Mouse (Mus musculus) adrenal gland, postnatal 36 days (tissue): ENCODE measurements around the gene Olfr71. TPM values are rescaled to one million over a fixed set of nuclear protein-coding genes. Genes with fewer than 3 reads are reported as not detected.

Experiments used
- DNase-seq, 2 experiments: peaks; one replicate each; pipeline ENCODE4 v3.0.0; 2021; ENCODE audit warnings: mixed read lengths in 1 of 2
- long read RNA-seq, 2 experiments: library from polyadenylated mRNA; stranded (forward); transcript quantifications; one replicate each; pipeline ENCODE4 v2.0.0; 2021; ENCODE audit warnings: borderline sequencing depth in 2 of 2
- total RNA-seq, 2 experiments: library from RNA; stranded (reverse); gene quantifications; 2 replicates each; pipeline ENCODE4 v1.2.3; 2021

The Olfr71 gene
- total RNA-seq, result not detected
- long read RNA-seq, experiment 1, result 0 reads
- long read RNA-seq, experiment 2, result 0 reads

DNA sequence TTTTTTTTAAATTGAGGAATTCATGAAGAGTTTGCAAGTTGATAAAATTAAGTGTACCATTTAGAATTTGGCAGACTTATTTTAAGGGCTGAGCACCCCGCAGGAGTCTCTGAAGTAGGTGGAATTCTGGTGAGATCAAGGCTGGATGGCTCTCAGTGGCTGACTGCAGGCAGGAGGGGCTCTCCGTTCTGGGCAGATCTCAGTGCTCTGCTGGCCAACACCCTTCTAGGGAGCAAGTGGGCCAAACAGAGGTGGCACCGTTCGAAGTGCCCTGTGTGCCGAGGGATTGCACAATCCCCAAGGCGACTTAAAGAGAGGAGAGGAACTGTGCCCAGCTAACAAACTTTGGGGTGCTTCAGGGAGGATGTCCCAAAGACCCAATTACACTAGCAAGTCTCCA is at the start of gene Olfr71:
Olfr71 (minus strand) TSS at position 387 of the 400 bp plus-strand sequence.
- DNase-seq, result no peak

DNA sequence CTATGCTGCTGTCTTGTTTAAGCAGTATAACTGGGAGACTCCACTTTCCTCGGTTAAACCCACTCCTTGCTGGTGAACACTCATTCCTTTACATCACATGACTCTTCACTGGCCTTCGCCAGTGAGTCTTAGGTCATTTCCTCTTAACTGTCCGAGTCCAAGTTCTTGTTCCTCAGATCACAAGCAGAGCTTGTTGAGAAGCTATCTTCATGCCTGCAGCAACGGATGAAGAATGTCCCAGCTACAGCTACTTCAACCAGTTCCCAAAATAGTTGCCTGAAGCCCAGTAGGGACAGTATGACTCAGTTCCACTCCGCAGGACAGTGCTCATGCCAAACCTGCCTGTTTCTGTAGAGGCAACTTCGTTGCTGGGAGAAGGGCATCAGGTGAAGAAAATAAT is 47.2 kb upstream of the Olfr71 start:
- DNase-seq, result no peak

DNA sequence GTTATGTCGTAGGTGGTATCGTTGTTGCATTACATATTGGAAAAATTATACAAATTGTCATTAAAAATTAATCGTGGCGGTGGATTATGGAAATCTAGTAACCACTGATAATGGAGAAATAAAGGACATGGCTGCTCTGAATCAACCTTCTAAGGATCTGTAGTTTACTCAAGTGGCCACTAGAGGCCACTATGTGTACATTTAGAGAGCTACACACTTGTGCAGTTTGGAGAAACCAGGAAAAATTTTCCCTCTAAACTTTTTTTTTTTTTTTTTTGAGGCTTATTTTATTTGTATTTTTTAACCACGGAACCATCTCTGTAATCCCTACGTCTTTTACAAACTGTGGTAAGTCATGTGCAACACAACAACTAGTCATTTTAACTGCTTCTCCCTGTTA is 35.1 kb upstream of the Olfr71 start:
- DNase-seq, result peak in 1 of 2 experiments; percentile 22

DNA sequence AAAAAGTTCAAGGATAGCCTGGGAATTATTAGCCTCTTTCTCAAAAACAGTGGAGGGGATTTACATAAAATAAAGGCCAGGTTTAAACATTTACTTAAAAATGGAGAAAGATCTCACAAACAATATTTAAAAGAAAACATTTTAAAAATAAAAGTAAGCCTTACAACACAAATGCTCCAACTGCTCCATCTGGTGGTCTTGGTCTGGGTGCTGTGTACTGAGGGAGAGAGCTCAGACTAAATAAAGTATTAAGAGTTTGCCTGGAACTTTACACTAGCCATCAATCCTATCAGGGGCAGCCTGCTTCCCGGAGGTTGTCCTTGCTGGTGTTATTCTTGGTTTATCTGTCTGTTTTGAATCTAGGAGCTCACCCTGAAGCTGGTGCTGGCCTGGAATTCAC is 33.0 kb upstream of the Olfr71 start:
- no peak for DNase-seq

DNA sequence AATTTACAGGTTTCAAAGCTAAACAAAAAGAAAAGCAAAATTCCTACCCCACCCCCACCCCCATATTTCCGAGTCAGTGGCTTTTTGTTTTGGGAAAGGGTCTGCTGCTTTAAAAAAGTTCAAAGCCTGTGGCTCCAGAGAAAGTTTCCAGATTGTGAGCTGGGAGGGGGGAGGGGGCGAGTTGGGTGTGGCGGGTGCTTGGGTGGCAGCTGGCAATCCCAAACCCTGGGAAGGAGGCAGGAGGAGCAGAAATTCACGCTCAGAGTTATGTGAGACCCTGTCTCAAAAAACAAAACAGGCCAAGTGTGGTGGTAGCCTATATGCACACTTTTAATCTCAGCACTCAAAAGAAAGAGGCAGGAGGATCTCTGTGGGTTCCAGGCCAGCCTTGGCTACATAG is 32.6 kb upstream of the Olfr71 start:
- DNase-seq, result no peak

DNA sequence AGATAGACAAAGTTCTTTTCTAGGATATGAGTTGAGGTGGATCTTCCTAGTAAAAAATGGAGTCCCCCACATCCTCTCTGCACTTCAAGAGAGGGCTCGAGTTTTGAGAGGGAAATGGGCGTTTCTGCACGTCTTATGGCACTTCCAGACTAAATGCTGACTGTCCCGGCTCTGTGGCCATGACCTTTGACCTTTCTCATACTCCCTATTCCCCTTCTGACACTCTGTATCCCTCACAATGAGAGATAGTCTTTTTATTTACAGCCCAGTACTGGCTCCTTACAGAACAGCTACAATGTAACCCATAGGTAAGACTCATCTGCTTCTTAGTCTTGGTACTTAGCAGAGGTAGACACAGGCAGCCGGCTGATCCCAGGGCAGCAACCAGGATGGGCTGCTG is 31.5 kb upstream of the Olfr71 start:
- DNase-seq, result no peak

DNA sequence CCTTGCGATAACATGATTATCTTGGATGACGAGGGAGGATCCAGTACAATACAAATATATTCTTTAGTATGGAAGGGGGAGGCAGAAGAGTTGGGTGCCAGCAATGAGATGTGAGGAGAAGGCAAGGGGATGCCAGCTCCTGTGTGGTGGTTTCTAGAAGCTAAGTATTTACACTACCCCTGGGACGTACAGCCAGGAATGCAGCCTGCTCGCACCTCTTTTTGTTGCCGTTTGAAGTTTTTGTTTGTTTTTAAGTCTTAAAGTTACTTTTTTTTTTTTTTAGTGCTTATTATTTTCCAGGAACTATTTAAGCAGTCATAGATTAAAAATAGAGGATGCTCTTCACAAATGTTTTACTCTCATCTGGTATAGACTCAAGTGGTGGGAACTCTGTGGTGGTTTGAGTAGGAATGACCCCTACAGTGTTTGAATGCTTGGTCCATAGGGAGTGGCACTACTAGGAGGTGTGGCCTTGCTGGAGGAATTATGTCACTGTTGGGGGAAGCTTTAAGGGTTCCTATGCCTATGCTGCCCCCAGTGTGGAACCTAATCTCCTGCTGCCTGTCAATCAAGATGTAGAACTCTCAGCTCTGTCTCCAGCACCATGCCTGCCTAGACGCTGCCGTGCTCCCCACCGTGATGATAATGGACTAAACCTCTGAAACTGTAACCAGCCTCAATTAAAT is 29.1 kb upstream of the Olfr71 start:
- no peak for DNase-seq

DNA sequence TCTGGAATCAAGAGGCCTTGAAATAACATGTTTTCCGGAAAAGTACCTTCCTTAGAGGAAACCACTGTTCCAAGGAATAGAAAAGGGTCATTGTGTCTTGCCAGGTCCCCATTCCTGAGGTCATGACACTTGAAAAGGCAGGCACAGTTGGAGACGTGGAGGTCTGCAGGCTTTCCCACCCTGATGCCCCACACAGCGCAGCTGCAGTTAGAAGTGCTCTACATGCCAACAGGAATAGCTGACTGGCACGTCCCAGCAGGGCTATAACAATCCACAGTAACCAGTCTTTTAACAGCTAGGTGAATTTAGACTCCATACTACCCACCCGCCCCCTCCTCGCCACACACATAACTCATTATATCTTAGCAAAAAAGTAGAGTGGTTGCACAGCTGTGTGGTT is 27.1 kb upstream of the Olfr71 start:
- no peak for DNase-seq

DNA sequence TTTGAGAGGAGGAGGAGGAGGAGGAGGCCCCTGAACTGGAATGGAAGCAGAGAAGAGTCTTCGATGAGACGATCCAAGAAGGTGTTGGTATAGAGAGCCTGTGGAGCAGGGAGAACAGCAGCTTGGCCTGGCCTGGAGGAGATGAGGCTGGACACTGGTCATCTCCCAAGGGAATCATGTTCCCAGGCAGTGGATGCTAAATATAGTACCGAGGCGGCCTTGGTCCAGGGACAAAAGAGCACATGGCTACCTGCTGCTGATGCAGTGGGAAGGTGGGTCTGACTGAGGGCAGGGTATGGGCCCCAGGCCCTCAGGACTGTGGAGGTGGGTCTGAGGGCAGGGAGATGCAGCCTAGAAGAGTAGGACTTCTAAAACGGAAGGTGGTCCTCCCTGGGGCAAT is 23.1 kb upstream of the Olfr71 start:
- DNase-seq, result no peak

DNA sequence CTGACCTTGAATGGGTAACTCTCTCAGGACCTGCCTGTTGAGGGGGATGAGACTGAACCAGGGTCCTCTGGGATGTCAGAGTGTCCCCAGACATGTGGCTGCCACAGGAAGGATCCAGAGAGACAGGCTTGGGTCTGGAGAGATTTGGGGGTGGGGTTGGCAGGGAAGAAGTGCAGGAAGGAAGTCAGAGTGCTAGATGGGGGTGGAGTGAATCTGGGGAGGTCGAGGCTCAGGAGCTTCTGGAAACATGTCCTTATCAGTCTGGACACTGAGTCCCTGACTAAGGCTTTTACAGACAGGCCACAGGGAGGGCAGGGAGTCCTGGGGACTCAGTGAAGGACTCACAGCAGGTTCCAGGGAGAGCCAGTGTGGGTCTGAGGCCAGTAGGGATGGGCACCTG is 22.1 kb upstream of the Olfr71 start:
- no peak for DNase-seq

DNA sequence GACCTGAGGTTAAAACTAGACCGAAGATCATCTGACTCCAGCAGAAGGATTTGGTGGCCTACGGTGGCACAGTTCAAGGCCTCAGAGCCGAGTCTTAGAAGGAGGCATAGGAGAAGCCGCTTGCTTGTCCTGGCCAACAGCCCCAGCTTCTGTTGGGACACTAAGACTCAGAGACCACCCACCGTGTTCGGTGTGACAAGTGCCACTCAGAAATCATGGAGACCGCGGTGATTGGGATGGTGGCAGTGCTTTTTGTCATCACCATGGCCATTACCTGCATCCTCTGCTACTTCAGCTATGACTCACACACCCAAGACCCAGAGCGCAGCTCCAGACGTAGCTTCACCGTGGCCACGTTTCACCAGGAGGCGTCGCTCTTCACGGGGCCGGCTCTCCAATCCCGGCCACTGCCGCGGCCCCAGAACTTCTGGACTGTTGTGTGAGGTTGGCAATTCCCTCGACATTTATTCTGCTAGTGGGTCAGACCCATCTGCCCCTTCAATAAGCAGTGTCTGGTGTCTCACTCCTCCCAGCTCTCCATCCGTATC is 20.8 kb upstream of the Olfr71 start:
- DNase-seq, result no peak

DNA sequence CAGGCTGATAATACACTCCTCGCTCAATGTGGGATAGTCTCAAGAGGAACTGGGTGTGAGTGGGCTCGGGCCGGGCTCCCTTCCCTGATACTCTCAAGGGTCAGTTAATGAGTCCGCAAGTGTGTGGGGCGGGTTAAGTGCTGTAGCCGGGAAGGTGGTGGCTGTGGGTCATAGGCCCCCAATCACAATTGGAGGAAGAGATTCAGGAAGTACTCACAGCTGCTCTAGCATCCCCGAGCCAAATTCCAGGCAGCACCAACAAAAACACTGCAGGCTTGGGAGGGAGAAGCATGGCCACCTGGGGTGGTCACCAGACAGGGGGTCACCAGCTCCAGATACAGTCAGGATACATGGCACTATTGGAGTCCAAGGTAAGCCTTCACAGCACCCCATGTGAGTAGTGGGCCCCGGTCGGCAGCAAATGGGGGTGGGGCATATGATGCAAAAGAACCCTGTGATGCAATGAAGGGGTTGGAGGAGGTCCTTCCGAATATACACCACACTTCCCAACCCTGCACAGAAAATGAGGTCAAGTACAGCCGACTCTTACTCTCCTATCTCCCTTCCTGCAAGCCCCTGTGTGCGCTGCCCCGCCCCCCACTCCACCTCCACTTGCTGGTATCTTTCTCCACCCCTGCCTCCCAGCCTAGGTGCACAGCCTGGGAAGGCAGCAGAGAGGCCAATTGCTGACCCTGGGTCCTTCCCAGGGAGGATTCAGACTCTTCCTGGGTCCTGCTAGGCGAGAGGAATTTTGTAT is 19.9 kb upstream of the Olfr71 start, which contains the start of gene Spaar:
Spaar (plus strand) TSS at position 241 of the 757 bp plus-strand sequence.
- DNase-seq, result peak; percentile 32 to 52

DNA sequence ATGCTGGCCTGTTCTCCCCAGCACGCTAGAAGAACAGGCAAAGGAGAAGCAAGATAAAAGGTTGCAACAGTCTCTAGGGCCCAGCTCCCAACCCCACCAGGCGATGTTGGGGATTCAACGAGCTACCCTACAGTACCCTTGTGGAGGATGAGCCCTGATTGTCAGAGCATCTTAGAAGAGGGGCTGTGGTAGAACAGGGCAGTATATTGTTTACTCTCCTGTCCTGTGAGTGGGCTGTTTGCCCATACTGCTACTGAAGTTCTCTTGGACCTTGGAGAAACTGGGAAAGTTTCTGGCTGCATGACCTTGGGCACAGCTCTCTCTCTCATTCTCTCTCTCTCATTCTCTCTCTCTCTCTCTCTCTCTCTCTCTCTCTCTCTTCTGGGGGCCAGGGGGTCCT is 19.1 kb upstream of the Olfr71 start:
- DNase-seq, result no peak

DNA sequence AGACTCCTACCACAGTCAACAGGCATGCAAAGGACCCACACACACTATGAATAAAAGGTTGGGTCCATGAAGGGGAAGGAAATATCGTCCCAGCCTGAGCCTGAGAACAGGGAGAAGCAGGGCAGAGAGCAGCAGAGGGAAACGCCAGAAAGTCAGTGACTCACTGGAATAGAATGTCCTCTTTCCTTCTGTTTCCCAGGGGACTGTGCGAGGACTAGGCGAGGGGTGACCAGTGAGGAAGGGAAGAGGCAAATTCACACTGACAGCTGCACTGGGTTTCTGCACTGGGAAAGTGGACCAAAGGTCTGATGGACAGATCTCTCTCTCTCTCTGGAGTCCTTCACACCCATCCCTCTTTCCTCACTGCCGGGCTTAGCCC is 18.5 kb upstream of the Olfr71 start:
- DNase-seq, result peak; percentile 62 to 75

DNA sequence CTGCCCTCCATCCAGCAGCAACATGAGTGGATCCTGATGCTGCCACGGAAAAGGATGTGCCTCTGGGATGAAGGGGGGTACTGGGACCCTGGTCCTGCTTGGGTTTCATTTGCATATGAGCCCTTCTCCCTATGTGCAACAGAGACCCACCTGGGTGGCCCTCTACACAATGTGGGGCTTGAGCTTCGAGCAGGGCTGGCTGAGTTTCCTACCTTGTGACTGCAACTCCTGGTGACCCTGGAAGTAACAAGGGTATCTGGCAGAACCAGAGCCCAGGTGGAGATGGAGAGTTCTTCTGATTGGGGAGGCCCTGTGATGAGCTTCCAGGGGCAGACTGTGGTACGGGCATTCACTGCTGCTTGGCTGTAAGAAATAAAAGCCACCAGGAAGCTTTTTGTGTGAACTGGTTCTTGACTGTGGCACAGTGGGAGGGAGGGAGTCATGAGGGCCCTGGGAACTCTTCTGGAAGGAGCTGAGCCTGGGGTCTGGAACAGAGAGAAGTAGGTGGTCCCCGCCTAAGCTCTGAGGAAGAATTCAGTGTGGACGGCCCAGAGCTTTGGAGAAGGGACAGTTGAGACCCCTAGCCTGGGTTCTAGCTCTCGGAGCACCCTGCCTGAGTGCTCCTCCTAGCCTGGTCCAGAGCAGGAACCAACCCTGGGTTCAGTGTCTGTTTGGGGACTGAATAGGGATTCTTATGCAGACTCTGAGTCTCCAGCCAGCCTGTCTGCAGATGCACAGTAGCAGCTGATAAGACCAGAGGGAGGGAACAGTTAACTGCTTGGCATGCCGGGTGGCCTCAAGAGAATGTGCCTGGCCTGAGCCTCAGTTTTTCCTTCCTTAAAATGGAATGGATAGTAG is 17.9 kb upstream of the Olfr71 start:
- peak; percentile 19 to 42 for DNase-seq

DNA sequence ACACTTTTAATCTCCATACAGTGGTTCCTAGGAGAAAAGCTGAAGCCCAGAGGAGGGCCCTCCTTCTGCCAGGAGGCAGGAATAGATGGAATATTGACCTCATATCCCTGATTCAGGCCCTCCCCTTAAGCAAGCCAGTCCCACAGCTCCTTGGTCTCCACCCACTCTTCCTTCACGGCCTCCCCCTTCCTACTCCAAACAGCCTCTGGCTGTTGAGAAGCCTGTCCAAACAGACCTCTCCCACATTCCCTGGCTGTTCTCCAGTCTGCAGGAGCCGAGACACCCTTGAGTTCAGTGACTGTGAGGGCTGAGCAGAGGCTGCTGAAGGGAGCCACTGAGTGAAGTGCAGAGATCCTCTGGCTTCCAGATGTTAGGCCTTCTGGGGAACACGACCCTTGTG is 16.9 kb upstream of the Olfr71 start, which contains the start of gene Hrct1:
Hrct1 (plus strand) TSS at position 194 of the 400 bp plus-strand sequence.
- DNase-seq, result peak; percentile 60 to 73

DNA sequence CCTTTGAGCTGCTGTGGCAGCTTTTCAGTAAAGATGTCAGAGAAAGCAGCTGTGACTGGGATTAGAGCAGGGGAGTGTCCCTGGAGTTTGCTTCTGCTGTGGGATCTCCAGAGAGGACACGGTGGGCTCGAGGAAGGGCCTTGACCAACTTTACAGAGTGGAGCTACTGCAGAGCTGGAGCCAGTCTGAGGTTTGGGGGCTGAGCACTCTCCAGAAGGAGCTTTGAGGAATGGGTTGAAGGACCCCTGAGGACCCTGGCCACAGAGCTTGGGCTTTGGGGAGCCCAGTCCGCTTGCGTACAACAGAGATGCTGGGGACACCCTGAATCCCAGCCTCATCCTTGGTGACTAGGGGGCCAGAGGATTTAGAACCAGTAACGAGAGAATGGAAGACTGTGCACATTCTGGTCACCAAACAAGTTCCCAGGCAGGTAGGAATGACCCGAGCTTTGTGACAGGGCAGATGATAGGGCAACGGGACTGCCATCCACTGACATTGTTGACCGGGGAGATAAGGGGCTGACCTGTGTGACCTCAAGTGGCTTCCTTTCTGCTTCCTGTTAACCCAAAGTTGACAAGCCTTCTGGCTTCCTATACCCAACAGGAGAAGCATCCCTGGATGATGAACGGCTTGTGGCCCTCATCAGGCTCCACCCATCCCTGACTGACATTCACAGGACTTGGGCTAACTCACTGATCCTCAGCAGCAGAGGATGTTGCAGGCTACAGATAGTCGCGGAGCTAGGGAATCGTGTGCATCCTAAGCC is 16.4 kb upstream of the Olfr71 start:
- peak in 1 of 2 experiments; percentile 34 for DNase-seq

DNA sequence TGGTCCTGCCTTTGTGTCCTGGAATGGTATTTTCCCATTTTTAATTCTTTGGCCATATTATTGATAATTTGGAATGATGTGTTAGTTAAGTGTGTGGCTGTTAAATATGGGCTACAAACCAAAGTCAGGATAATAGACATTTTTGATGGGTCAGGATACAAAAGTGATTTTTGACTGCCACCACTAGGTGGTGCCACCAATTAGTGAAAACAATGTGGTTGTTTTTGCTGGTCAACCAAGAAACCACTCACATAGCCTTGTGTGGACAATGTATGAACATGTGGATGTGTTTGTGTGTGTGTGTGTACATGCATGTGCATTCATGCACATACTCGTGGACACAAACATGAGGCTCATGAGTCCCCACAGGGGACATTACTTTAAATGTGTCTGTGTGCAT is 14.7 kb upstream of the Olfr71 start:
- DNase-seq, result peak in 1 of 2 experiments; percentile 75

DNA sequence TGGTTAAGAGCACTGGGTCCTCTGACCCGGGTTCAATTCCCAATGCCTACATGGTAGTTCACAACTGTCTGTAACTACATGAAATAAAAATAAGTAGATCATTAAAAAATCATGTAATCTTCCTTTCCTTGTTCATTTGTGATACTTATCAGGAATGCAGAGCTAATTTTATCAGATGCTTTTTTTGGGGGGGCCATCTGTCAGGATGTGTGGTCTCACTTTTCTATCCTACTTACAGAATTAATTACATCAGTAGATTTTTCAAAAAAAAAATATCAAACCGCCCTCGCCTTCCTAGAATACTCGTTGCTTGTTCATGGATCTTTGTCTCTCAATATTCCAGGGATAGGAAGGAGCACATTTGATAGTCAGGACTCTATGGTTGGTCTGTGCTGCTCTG is 12.1 kb upstream of the Olfr71 start:
- no peak for DNase-seq

DNA sequence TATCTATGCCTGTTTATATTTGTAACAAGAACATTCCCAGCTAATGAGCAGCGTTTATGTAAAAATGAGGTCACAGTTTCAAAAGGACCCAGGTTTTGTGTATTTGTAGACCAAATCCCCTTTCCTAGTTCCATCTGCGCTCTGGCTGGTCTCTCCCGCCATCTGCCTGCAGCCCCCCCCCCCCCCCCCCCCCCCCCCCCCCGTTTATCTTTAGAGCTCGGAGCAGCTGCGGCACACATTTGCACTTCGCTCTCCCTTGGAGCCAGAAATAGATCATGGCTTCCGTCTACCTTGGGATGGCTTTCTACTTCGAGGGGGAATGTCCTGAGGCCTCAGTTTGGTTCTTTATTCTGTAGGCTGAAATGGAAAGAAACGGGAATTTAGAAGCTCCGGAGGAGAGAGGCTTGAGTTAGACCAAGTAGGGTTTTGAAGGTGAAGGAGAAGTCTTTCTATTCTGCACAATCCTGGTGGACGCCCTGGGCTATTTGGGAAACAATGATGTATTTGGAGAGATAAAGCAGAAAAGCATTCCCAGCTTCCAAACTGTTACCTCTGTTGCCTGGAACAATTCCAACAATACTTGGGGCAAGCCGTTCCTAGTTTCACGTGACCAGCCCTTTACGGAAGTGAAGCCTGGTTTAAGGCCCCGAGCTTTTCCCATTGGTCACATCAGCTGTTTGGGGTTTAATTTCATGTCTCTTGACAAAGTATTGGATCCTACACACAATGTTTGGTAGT is 10.6 kb upstream of the Olfr71 start:
- no peak for DNase-seq
